Mouse (Mus musculus) megakaryocyte progenitor cell, adult 5-6 weeks (primary cell): Measurements from ENCODE around the gene Npm1. TPM values are rescaled to one million over a fixed set of nuclear protein-coding genes. Genes with fewer than 3 reads are reported as not detected.
A peak's percentile ranks its signal among the peaks of the same experiment; 100 is the strongest.

Experiments
- ATAC-seq: replicated peaks from 2 replicates; pipeline ENCODE4 v1.8.0; 2016; ENCODE audit warnings: mild to moderate bottlenecking, moderate TSS enrichment, inconsistent platforms; ENCODE audit not compliant: poor library complexity
- total RNA-seq, 2 experiments: library from RNA; stranded (forward) in 1 of 2; stranded (reverse) in 1 of 2; fragments of 157-497, 149-512 nt in 1 of 2; fragments of 200-1000 nt in 1 of 2; gene quantifications; 2 replicates each; pipeline versions ENCODE4 v1.2.3 to v1.2.4; 2015 to 2017

Npm1 gene
- 2,919 and 2,971 TPM in 2 replicates for total RNA-seq (2015)
- total RNA-seq (2017): 3,382 and 4,168 TPM in 2 replicates

DNA sequence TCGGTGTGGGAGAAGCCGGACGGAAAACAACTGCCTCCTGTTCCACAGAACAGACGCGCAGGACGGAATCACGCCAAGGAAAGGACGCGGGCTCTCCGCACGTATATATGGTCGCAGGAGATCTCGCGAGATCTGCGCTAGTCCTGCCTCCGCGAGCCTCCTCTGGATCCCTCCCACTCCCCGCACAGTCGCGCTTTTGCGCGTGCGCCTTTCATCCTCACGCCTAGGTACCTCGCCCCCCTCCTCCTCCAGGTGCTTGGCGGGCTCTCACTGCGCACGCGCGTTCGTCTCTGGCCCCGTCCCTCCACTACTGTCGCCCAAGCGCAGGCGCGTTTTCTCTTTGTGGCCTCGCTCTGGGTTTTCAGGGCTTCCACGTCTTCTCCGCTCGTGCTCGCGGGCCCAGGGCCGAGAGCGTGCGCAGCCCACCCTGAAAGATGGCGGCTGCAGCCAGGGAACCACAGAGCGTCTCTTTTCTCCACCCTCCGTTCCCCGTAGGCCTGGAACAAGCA, at the start of gene Npm1:
Npm1 (minus strand) TSS at position 209 of the 509 bp plus-strand sequence.
- ATAC-seq: peak; percentile 91

DNA sequence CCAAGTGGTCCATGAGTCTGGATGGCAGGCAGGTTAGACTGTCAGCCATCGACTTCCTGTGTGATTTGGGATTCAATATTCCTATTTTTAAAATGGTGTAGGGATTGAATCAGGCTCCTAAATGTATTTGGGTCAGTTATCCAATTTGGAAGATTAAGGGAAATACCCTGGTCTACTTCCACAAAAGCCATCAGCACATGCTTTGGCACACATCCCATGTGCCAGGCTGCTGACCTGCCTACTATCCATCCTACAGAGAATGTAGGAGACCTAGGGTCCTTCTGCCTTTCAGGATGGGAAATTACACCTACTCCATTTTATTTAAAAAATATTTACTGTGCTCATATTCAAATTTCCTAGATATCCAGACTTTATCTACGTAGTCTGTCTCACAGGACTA, 44.4 kb upstream of the Npm1 start:
- ATAC-seq: no peak

DNA sequence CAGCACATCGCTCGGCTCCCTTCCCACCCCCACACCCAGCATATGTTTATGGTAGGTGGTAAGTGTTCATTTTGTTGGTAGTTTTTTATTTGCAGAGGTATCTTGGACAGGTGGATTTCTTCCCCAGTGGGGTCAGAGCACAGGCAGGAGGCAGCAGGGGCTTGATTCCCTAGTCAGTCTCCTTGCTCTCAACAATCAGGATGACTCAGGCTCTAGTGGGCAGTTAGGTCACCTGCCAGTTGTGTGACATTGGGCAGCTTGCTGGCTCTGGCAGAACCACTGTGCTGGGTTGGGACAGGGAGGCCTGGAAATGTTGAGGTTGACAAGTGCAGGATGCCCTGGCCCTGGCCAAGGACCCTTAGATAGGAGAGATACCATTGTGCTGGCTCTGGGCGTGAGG, 42.0 kb upstream of the Npm1 start:
- ATAC-seq: no peak

DNA sequence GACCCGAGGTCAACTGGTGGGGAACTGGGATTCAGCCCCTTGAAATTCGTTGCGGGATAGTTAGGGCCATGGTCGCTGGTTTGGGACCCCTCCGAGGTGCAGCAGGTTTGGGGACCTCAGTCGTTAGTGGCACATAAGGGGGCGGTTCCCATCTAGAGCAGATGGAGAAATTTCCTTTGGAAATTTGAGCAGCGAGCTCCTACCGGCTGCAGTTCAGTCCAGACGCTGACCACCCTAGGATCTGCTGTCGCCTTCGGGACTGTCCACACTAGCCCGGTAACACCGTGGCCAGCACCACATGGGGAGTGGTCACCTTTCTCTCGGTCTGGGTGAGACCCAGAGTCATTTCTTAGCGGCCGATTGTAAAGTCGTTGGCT, 41.3 kb upstream of the Npm1 start:
- ATAC-seq: no peak

DNA sequence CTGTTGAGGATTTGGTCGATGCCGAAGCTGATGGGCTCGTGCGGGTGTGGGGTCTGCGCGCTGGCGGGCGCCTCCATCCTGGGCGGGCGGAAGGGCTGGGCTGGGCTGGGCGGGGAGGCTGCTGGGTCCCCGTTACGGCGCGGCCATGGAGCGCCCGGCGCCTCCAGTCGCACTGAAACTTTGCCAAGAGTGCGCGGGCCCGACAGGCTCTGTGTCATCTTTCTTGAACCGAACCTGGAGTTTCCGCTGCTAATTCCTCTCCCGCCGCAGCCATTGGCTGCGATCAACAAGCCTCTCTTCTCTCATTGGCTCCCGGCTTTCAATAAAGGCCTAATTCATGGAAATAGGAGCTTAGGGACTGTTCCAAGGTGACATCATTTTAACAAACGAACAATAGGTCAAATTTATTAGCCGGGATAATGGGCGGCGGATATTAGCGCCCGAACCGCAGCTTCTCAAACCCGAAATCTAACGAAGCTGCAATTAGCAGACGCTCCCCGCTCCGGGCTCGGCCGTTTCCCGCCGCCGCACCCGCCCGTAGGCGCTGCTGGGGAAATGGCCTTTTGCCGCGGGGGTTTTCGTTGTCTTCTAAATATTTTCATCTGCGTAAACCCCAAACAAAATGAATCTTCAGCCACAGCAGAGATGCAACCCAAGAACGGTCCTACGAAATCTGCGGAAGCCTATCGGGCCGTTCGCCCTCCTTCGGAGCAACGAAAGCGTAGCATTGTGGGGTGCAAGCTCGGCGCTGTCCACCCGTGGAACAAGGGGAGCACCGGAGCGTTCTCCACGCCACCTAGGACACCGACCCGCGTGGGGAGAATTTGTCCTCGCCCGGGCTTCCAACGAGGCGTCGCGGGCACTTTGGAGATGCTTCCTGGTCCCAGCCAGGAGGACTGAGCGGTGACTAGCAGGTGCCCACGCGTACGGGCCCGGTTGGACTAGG, 40.6 kb upstream of the Npm1 start, which contains the start of gene Tlx3:
Tlx3 (minus strand) TSS at position 207 of the 946 bp plus-strand sequence.
- no peak for ATAC-seq

DNA sequence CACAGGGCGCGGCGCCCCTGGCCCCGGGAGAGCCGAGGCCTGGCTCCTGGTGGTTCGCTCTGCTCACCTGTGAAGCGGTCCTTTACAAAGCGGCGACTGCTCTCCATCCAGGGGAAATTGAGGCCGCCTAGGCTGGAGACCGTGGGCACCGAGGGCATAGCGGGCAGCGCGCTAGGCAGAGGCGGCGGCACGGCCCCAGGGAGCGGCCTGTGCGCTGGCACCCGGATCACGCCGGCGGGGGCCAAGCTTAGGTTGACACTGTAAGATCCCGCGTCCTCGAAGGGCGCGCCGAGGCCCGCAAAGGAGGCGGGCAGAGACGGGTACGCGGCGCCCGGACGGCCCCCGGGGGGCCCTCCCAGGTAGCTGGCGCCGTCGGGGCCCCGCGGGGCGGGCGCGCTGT, 40.0 kb upstream of the Npm1 start:
- no peak for ATAC-seq

DNA sequence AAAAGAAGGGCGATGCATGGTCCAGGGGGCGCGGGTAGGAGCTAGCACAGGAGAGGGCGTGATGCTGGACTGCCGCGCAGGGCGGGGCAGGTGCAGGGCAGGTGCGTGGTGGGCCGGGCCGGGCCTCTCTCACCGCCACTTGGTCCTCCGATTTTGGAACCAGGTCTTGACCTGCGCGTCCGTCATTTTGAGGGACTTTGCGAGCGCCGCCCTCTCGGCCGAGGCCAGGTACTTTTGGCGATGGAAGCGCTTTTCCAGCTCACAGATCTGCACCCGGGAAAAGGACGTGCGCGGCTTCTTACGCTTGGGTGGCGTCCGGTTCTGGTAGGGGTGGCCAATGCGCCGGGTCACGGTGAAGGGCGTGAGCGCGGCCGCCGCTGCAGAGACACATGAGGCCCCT, 39.3 kb upstream of the Npm1 start:
- no peak for ATAC-seq

DNA sequence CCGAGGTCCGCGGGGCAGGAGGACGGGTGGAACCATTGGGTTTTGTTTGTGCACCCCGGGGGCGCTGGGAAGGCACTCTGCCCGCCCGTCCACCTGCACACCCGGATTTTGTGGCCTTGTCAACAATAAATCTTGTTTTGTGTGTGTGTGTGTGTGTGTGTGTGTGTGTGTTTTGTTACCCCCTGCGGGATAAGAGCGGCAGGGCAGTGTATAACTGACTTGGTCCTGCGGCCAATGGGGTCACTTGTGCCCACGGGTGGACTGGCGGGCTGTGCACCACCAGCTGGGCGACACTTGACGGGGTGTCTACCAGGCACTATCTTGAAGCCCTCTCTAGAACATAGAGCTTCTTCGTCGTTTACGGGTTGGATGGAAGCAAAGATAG, 38.6 kb upstream of the Npm1 start:
- no peak for ATAC-seq

DNA sequence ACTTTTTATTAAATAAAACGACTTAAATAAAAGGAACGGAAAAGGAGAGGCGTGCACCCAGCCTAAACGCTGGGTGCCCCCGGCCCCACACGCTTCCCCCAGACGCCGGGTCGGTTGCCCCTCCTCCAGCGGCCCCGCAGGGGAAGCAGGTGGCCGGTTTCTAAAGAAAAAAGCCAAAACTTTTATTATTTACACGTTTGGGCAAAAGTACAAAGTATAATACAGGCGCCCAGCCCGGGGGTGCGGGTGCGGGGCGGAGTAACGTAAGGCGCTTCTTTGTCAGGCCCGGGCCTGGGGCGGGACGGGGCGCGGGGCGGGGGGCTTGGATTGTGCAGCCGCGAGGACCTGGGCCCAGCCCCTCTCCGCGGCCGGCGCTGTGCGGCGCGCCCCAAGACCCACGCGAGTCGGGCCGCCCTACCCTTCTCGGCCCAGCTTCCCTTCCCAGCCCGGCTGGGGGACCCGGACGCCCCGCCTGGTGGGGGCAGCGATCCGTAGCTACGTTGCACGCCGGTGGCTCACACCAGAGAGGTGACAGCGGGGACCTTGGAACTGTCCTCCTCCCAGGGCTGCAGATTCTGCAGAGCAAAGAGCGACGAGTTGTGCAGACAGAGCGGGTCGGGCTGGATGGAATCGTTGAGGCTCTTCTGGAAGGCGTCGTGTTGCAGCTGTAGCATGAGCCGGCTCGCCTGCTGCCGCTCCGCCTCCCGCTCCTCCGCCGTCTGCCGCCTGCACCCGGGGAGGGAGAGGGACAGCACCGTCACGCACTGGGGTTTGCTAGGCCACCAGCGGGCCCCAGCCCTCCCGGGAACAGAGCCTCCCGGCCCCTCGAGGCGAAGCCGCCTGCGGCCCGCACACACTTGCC, 38.0 kb upstream of the Npm1 start:
- ATAC-seq: peak; percentile 35; the same call in 1 of the 2 replicates

DNA sequence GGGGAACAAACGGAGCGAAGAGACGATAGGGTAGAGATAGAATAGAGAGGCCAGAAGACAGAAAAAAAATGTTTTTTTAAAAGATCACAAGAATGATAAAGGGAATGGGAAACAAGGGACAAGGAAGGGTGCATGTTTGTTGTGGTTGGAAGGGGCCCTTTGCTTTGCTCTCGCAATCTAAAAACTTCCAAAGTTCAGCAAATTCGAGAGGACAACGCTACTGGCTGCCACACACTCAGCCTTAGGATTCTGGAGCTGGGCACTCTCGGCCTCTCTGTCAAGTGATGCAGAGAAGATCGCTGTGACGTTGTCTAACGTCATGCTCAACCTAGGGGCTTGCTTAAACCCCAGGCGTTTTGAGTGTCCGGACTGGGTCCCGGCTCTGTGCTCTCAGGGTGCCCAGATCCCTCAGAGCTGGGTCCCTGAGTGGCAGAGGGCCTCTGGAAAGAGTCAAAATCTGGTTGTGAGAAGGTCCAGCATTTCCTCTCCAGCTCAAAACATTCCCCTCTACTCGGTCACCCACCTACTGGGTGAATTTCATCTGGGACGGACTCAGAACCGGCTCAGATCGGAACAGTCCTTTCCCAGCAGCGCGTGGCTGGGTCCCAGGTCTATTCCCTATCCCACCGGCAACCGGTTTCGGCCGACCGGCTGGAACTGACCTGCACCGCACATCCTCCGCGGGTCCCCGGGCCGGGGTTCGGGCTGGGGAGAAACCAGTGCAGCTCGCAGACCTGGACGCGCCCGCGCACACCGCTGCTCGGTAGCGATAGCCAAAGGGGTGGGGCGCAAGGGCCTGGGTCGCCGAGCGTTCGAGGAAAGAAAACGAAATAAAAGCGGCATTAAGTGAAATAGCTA, 37.1 kb upstream of the Npm1 start:
- no peak for ATAC-seq

DNA sequence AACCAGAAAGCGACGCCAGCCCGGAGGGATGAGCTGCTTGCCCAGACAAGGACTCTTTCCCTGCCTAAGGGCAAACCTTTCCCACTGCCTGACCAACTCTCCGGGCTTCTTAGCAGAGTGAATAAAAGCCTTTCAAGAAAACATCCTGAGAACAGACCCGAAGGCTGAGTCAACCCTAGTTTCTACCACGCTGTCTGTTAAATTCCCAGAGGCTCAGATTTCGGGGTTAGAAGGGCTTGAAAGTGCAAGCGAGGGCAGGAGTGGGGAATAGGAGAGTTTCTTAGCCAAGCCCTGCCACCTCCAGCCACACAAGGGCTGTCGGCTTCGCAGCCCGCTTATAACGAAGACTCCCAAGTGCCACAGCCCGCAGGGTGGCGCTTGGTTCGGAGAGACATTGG, 36.1 kb upstream of the Npm1 start:
- ATAC-seq: no peak

DNA sequence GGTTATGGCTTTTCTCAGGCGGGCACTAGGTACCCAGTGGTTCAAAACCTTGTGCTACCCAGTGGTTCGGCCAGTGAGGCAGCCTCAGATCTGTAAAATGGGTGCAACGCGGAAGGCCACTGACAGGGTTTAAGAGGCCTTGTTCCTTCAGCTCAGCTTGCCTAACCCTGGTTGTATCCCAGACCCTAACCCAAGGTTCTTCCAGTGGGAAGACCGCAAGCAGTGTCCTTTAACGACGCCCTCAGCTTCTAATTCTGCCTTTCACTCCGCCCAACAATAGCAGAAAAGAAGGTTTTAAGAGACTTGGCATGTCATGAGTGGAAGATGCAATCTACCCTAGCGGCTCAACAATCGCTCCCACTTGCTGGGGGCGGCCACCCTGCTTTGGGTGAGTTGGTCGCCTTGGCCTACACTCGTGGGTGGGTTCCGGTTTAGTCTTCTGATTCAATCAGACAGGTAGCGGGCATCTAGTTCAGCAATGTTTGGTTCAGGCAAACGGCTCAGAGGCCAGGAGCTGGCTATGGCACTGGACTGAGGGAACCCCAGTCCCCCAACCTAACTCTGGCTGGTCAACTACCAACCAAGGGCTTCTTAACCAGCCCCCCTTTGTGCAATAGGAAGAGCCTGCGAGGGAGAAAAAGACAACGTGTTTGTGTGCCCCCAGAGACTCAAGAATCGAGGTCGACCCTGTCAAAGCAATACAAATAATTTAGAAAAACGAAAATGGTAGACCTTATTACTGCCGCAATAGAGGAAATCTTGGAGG, 35.5 kb upstream of the Npm1 start:
- ATAC-seq: no peak

DNA sequence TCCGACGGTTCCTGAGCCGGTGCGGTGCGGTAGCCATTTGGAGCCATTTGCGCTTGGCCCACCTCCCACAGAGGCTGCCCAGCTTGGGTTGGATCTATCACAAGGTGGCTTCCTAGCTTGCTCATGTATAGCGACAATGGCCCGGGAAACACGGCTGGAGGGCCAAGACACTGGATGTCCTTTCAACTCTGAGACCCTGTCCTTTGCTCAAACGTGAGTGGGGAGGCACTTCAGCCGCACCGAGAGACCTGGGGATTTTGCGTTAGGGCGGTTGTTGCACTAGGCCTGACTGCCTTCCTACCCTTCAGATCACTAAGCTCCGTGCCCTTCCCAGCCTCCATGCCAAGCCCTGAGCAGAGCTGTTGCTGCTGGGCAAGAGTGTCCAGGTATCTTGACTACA, 34.7 kb upstream of the Npm1 start:
- ATAC-seq: no peak

DNA sequence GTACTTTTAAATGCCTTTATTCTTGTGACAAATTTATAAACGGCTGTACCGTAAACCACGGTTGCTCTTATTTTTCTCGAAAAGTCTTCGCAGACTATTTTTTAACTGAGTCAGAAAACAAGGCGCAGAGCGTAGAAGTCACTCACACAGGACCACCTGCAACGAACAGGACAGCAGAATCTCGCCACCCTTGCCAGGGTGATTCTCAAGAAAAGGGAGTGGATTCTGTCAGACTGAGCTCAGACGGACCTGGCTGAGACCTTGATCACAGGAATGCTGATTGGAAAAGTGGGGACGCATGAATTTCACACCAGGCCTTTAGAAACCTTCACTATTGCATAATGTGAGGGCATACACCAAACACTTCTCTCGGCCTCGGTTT, 34.1 kb upstream of the Npm1 start:
- no peak for ATAC-seq

DNA sequence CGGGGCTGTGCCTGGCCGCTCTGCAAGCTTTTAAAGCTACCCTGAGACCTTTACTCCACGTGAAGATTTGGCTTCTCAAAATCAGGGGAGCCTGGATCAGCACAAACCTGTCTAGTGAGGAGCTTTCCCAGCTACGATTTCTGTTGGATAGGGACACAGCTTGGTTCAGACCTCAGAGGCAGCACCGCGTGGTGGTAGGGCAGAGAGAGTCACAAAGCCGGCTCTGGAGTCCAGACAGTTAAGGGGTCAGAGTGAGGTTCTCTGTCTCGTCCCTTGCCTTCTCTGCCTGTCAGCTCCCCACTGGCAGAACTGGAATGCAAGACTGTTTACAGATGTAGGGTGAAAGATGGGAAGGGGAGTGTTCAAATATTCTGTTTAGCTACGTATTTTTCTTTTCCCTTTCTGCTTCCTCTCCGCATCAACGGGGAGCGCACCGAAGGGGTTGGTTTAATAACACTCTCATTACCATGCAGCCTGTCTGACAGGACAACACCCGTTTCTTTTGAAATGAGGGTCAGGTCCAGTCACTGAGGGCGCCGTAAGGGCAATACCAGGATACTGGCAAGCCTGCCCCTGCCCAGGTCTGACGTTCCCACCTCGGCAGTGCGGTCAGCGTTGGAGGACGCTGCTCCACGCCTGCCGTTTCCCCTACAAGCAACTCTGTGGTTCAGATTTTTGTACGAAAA, 33.6 kb upstream of the Npm1 start:
- no peak for ATAC-seq

DNA sequence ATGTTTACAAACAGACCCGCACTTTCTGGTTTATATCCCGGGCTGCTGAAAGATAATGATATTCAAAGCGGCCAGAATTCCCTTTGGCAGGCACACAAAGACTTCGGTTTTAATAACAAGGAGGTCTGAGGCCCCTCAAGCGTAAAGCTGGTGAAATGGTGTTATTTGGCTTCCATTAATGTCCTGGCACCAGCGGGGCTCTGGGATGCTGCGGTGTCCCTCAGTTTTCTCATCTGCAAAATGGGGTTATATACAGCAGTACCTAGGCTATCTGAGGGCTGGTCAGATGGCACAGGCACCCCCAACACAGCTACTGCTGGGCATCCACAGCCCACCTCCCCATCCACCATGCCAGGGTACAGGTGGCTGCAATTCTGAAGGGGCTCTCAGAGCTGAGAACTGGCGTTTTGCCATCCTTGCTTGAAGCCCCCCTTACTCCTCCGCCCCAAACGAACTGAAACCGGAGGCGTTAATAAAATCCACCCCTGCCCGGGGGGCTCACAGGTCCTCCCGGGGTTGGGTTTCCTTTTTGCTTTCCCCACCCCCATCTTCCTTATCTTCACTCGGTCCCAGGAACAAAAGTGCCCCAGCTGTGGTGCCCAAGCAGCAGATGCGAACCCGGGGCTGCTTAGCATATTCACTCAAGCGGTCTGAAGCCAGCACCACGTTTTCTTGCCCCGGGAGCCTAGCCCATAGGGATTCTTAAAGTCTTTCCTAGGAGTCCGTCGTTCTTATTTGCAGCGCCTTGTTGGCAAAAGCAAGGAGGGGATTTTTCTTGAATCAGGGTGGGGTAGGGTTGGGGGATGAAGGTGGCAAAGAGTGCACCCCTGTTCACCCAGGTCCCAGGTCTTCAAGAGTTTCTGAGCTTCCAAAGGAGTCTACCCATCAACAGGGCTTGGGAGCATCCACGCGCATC, 32.8 kb upstream of the Npm1 start:
- ATAC-seq: no peak

DNA sequence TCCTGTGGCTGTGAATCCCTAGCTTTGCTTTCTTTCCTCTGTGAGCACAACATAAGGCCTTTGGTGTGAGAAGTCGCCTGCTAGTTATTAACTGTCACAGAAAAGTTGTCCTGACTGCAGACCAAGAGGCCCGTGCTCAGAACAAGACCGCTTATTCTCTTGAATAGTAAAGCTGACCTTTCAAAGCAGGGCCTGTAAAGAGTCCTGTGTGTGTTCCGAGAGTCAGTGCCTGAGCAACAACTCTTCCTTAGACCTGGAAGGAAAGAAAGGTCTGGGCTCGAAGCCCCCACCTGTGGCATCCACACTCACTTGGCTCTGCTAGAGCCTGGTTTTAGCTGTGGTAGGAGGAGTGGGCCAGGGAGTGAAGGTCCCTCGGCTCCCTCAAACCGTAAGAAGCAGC, 32.1 kb upstream of the Npm1 start:
- ATAC-seq: no peak

DNA sequence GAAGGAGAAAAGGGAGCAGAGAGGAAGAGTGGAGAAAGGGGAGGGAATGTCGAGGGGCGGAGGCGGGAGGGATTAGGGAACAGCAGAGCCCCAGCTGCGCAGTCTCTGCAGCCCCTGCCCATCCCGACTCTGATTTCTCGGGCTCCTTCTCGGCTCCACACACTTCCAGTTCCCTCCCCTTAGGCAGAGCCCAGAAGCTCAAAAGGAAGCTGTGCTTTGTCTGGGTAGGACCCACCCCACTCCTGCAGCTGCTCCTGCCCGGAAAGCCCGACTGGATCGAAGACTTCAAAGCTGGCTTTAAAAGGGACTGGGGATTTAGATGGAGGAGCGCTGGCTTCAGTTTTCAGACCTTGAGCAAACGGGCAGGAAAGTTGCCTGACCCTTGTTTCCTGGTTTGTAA, 30.7 kb upstream of the Npm1 start:
- ATAC-seq: no peak
